Mouse (Mus musculus) midbrain, embryonic 11.5 days (tissue): ENCODE data around the gene Clta. TPM values are rescaled to one million over a fixed set of nuclear protein-coding genes. Genes with fewer than 3 reads are reported as not detected.

Experiments used
- ATAC-seq: fragments of 200-750 bp; cut with Nextera tagmentation; 2 replicates; pipeline ENCODE4 v1.8.0; 2017; ENCODE audit warnings: moderate TSS enrichment, moderate library complexity; ENCODE audit not compliant: low FRiP score
- DNase-seq: peaks from one replicate; pipeline ENCODE4 v3.0.0; 2015; ENCODE audit warnings: low spot score; ENCODE audit errors: missing footprints
- H3K27ac ChIP-seq: fragments of 300-500 bp; sonication (generic); 2 replicates; pipeline ENCODE4 v1.5.1; 2014; ENCODE audit warnings: low read depth, low read length
- H3K27me3 ChIP-seq: fragments of 300-500 bp; sonication (generic); 2 replicates; pipeline ENCODE4 v1.6.1; 2014; ENCODE audit warnings: mild to moderate bottlenecking, low read length, moderate library complexity, mixed read lengths; ENCODE audit not compliant: control insufficient read depth, insufficient read depth
- H3K36me3 ChIP-seq: fragments of 300-500 bp; sonication (generic); 2 replicates; pipeline ENCODE4 v1.6.1; 2014; ENCODE audit warnings: mild to moderate bottlenecking, low read length, moderate library complexity, mixed read lengths; ENCODE audit not compliant: control insufficient read depth, insufficient read depth
- H3K4me1 ChIP-seq: fragments of 300-500 bp; sonication (generic); 2 replicates; pipeline ENCODE4 v1.6.1; 2014; ENCODE audit warnings: low read length; ENCODE audit not compliant: control insufficient read depth, insufficient read depth
- H3K4me2 ChIP-seq: fragments of 300-500 bp; sonication (generic); 2 replicates; pipeline ENCODE4 v1.6.1; 2014; ENCODE audit warnings: mild to moderate bottlenecking, moderate library complexity
- H3K4me3 ChIP-seq: fragments of 300-500 bp; sonication (generic); 2 replicates; pipeline ENCODE4 v1.5.1; 2014; ENCODE audit warnings: low read depth, low read length
- H3K9ac ChIP-seq: fragments of 300-500 bp; sonication (generic); 2 replicates; pipeline ENCODE4 v1.6.1; 2014; ENCODE audit warnings: low read length
- H3K9me3 ChIP-seq: fragments of 300-500 bp; sonication (generic); 2 replicates; pipeline ENCODE4 v1.6.1; 2016; ENCODE audit warnings: low read length; ENCODE audit not compliant: control insufficient read depth
- WGBS: fragments of 180-500 bp; shearing (Covaris S2); extraction: QIAGEN DNeasy Blood & Tissue Kit; methylation state at CpG from one replicate; pipeline ENCODE4 v1.1.7; 2014; 5-methylcytosine and 5-hydroxymethylcytosine counted together
- polyA plus RNA-seq: library from polyadenylated mRNA; unstranded; fragments of >200 nt; fragmentation: Nextera tagmentation; extraction: Ambion mirVana; gene quantifications from 2 replicates; pipeline ENCODE4 v1.2.1, GENCODE M21; 2014

The Clta gene
- polyA plus RNA-seq, 1 experiment from 2014 or later, result 226 TPM

DNA sequence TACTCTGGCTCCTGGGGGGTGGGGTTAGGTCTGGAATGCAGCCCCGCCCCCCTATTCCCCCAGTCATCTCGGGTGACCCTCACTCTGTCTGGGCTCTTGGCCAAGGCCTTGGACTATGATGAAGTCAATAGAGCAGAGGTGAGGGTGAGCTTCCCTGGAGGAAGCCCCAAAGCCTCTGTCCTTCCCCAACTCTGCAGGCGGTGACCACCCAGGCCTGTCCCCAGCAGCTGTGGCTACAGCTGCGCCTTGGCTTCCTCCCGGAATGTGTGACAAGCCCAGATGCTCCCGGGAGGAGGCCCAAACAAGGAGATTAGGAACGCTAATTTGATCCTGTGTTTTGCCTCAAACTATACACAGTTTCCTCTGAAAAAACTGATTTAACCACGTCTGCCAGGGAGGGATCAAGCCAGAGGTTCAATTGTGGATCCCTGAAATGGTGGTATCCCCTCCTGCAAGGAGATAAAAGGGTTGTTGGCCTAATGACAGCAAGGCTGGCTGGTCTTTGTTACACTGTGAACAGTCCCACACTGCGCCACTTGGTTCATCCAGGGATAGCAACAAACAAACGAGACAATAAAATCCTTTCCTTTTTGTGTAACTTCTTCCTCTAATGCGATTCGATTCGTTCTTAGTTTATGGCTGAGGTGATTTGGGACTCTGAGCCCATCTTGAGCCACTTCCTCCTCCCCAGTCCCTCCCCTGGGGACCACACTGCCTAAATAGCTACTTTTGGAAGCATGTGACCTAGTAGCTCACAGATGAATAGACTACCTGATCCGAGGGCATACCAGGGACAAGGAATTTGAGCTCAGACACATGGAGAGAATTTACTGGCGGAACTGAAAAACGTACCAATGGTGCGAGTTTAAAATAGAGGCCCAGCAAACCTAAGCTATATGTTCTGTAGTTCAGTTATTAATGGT is 25.5 kb upstream of the Clta start:
- 12% methylated on average over 17 of the region's 17 CpGs for WGBS
- no peaks in the 10 kb centered on the region for H3K9me3 ChIP-seq
- peak; percentile 89 for DNase-seq
- H3K4me2 ChIP-seq, result no peak overlapping the region
- no peak overlapping the region for H3K4me3 ChIP-seq
- ATAC-seq, result peak; percentile 54
- peaks cover 11% of the 10 kb centered on the region; the same call in 1 of the 2 replicates for H3K4me1 ChIP-seq
- no peaks in the 10 kb centered on the region for H3K36me3 ChIP-seq
- H3K9ac ChIP-seq, result no peak overlapping the region
- H3K27ac ChIP-seq, result no peak overlapping the region
- peaks cover 32% of the 10 kb centered on the region for H3K27me3 ChIP-seq

DNA sequence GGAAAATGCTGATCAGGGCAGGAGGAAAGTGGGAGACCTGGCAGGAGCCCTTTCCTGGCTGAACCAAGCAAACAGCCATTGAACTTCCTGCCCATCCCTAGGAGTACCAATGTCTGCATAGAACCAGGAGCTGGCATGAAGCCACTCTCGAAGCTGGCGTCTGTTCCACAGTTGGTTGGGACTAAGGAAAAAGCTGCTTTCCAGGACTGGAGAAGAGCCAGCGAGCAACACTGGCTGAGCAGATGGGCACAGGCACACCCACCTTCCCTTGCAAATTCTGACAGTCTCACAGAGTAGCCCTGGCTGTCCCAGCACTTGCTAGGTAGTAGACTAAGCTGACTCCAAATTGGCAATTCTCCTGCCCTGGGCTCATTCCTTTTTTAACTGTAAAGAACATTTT is 24.5 kb upstream of the Clta start:
- Histone ChIP-seq H3K4me2 (no peak overlapping the region), H3K9me3 (no peaks in the 10 kb centered on the region), H3K27me3 (peaks cover 32% of the 10 kb centered on the region), H3K9ac (no peak overlapping the region), H3K4me1 (peaks cover 10% of the 10 kb centered on the region; the same call in 1 of the 2 replicates), H3K36me3 (no peaks in the 10 kb centered on the region), H3K27ac (no peak overlapping the region), H3K4me3 (no peak overlapping the region)
- DNase-seq (no peak), ATAC-seq (no peak)
- 80% methylated on average over 3 of the region's 3 CpGs for WGBS

DNA sequence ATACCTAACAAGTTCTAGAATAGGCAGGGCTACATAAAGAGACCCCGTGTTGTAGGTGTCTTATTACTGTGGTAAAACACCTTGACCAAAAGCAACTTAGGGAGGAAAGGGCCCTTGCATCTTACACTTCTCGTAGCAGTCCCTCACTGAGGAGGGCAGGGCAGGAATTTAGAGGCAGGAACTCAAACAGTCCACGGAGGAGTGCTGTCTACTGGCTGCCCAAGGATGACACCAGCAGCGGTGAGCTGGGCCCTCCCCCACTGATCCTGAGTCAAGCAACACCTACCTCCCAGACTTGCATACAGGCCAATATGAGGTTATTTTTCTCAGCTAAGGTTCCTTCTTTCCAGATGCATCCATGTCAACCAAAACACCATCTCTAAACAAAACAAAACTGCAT is 24.0 kb upstream of the Clta start:
- Histone ChIP-seq H3K4me3 (no peak overlapping the region), H3K9ac (no peak overlapping the region), H3K4me1 (peaks cover 10% of the 10 kb centered on the region; the same call in 1 of the 2 replicates), H3K9me3 (no peaks in the 10 kb centered on the region), H3K27me3 (peaks cover 32% of the 10 kb centered on the region), H3K27ac (no peak overlapping the region), H3K4me2 (no peak overlapping the region), H3K36me3 (no peaks in the 10 kb centered on the region)
- ATAC-seq (no peak), DNase-seq (no peak)
- WGBS, result 90% methylated on average over 4 of the region's 4 CpGs

GRCm38 (mm10) chr4:43980846-43981245 is 23.4 kb upstream of the Clta start:
- Histone ChIP-seq H3K4me3 (no peak overlapping the region), H3K9me3 (no peaks in the 10 kb centered on the region), H3K9ac (no peak overlapping the region), H3K4me2 (no peak overlapping the region), H3K4me1 (peaks cover 10% of the 10 kb centered on the region; the same call in 1 of the 2 replicates), H3K27me3 (peaks cover 32% of the 10 kb centered on the region), H3K36me3 (no peaks in the 10 kb centered on the region), H3K27ac (no peak overlapping the region)
- DNase-seq (no peak), ATAC-seq (no peak)
- WGBS, result 94% methylated on average over 6 of the region's 6 CpGs

DNA sequence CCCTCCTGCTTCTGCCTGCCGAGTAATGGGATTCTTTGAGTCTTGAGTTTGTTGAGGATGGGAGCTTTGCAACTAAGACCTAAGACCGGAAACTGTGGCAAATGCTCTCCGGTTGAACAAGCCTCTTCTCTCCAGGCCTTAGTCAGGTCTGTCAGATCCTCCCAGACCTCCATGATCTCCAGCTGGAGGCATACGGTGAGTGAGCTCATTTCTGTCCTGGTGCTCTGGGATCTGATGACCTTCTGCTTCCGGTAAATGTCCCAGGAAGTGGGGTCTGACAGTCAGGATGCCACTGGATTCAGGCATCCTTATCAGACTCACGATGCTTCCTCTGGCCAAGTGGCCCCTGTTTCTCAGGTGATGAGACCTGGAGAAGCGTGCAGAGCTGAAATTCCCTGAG is 23.0 kb upstream of the Clta start:
- Histone ChIP-seq H3K27me3 (peaks cover 32% of the 10 kb centered on the region), H3K4me1 (peaks cover 10% of the 10 kb centered on the region; the same call in 1 of the 2 replicates), H3K4me2 (no peak overlapping the region), H3K27ac (no peak overlapping the region), H3K9me3 (no peaks in the 10 kb centered on the region), H3K4me3 (no peak overlapping the region), H3K9ac (no peak overlapping the region), H3K36me3 (no peaks in the 10 kb centered on the region)
- WGBS, result 91% methylated on average over 7 of the region's 7 CpGs
- DNase-seq, result no peak
- ATAC-seq, result no peak

GRCm38 (mm10) chr4:43982053-43982732 is 22.1 kb upstream of the Clta start:
- peak; percentile 100 for DNase-seq
- peak overlapping the region; percentile 55 for H3K9ac ChIP-seq
- H3K4me2 ChIP-seq, result peak overlapping the region; percentile 41
- no peaks in the 10 kb centered on the region for H3K36me3 ChIP-seq
- peaks cover 27% of the 10 kb centered on the region for H3K27me3 ChIP-seq
- WGBS, result 4% methylated on average over 24 of the region's 24 CpGs
- H3K4me3 ChIP-seq, result 0 out of 2 replicates have a peak overlapping the region, but pooled peaks have one; percentile 1
- peaks cover 10% of the 10 kb centered on the region; the same call in 1 of the 2 replicates for H3K4me1 ChIP-seq
- no peak overlapping the region for H3K27ac ChIP-seq
- no peaks in the 10 kb centered on the region for H3K9me3 ChIP-seq
- peak; percentile 93 for ATAC-seq

DNA sequence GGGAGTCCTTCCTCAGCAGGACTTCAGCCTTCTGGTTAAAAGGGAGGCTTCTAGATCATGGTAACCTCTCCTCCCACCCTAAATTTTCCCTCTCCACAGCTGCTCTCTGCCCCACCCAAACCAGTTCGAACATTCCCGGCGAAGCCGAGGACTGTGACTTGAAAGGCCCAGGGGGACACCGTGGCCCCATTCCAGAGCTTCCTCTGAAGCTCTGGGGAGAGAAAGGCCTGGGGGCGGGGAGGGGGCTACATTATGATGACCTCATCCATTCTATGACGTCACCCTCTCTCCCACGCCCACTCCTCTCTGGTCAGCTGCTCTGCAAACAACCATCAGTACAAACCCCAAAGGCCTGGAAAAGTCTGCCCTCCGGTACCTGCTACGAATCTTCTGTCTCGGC is 21.1 kb upstream of the Clta start, which contains the start of gene Ccin:
Gene Ccin (plus strand): TSS at position 303 of the 400 bp plus-strand sequence.
- Histone ChIP-seq H3K9ac (peak within 1 kb of the TSS; percentile 55), H3K36me3 (no peaks in the 10 kb centered on the region), H3K4me1 (peaks cover 10% of the 10 kb centered on the region; the same call in 1 of the 2 replicates), H3K27ac (no peak within 1 kb of the TSS), H3K27me3 (peaks cover 23% of the 10 kb centered on the region), H3K4me3 (0 out of 2 replicates have a peak within 1 kb of the TSS, but pooled peaks have one; percentile 1), H3K4me2 (peak within 1 kb of the TSS; percentile 41), H3K9me3 (no peaks in the 10 kb centered on the region)
- WGBS, result 86% methylated on average over 11 of the region's 11 CpGs
- no peak for ATAC-seq
- no peak for DNase-seq

- peaks cover 23% of the 10 kb centered on the region for H3K27me3 ChIP-seq
- no peaks in the 10 kb centered on the region for H3K9me3 ChIP-seq
- no peak overlapping the region for H3K4me3 ChIP-seq
- no peak overlapping the region for H3K27ac ChIP-seq
- H3K36me3 ChIP-seq, result no peaks in the 10 kb centered on the region
- DNase-seq (no peak), ATAC-seq (no peak)
- 92% methylated on average over 22 of the region's 22 CpGs for WGBS
- no peak overlapping the region for H3K9ac ChIP-seq
- H3K4me1 ChIP-seq, result peaks cover 5% of the 10 kb centered on the region; the same call in 1 of the 2 replicates
- no peak overlapping the region for H3K4me2 ChIP-seq
These were observed 20.5 kb upstream of the Clta start for GRCm38 (mm10) chr4:43983756-43984155.

- ATAC-seq (no peak), DNase-seq (no peak)
- H3K27ac ChIP-seq, result no peak overlapping the region
- H3K27me3 ChIP-seq, result peaks cover 23% of the 10 kb centered on the region
- H3K36me3 ChIP-seq, result no peaks in the 10 kb centered on the region
- 92% methylated on average over 19 of the region's 19 CpGs for WGBS
- no peak overlapping the region for H3K4me2 ChIP-seq
- no peak overlapping the region for H3K4me3 ChIP-seq
- H3K4me1 ChIP-seq, result no peaks in the 10 kb centered on the region
- no peaks in the 10 kb centered on the region for H3K9me3 ChIP-seq
- no peak overlapping the region for H3K9ac ChIP-seq
These were observed 19.9 kb upstream of the Clta start for GRCm38 (mm10) chr4:43984326-43984725.
